Mouse (Mus musculus) thymus, adult 2 months (tissue): ENCODE results near the gene Gdap2. TPM values are rescaled to one million over a fixed set of nuclear protein-coding genes. Genes with fewer than 3 reads are reported as not detected.

ENCODE experiments used
- DNase-seq: peaks from one replicate; pipeline ENCODE4 v3.0.0; 2021
- H3K27ac ChIP-seq: fragments of 200-500 bp; 2 replicates; pipeline ENCODE4 v1.5.1; 2012; ENCODE audit warnings: low read length, control low read depth; ENCODE audit not compliant: control insufficient read depth, insufficient read depth
- H3K27me3 ChIP-seq: fragments of 200-500 bp; 2 replicates; pipeline ENCODE4 v1.6.1; 2012; ENCODE audit warnings: mild to moderate bottlenecking, low read length, moderate library complexity, mixed read lengths; ENCODE audit not compliant: control insufficient read depth, insufficient read depth
- H3K36me3 ChIP-seq: fragments of 200-500 bp; 2 replicates; pipeline ENCODE4 v1.6.1; 2012; ENCODE audit warnings: mild to moderate bottlenecking, low read length, moderate library complexity; ENCODE audit not compliant: control insufficient read depth, insufficient read depth
- H3K4me1 ChIP-seq: fragments of 200-500 bp; replicated peaks from 2 replicates; pipeline ENCODE4 v1.6.1; 2012; ENCODE audit warnings: low read length; ENCODE audit not compliant: control insufficient read depth, insufficient read depth
- H3K4me3 ChIP-seq: fragments of 200-500 bp; 2 replicates; pipeline ENCODE4 v1.5.1; 2012; ENCODE audit warnings: mild to moderate bottlenecking, low read length, control low read depth, moderate library complexity; ENCODE audit not compliant: control insufficient read depth, insufficient read depth
- CTCF ChIP-seq: fragments of 200-500 bp; IDR thresholded peaks from 2 replicates; pipeline ENCODE4 v1.5.1; 2012; ENCODE audit warnings: mild to moderate bottlenecking, control low read depth, low read length, moderate library complexity, borderline replicate concordance; ENCODE audit not compliant: control insufficient read depth, poor library complexity, insufficient read depth; ENCODE audit errors: extremely low read depth
- POLR2A ChIP-seq: fragments of 200-500 bp; IDR thresholded peaks from 2 replicates; pipeline ENCODE4 v1.6.1; 2012; ENCODE audit warnings: mild to moderate bottlenecking, low read length, control low read depth, moderate library complexity; ENCODE audit not compliant: control insufficient read depth, poor library complexity, insufficient read depth; ENCODE audit errors: extremely low read depth
- WGBS: fragments of 180-500 bp; shearing (Covaris S2); methylation state at CpG from one replicate; pipeline ENCODE4 v1.1.7; 2018; 5-methylcytosine and 5-hydroxymethylcytosine counted together
- polyA plus RNA-seq: library from polyadenylated mRNA; depleted of rRNA; stranded (reverse); fragments of >200 nt; gene quantifications from 2 replicates; pipeline ENCODE4 v1.2.3, GENCODE M21; 2012

Gene Gdap2
- polyA plus RNA-seq, 1 experiment: 19.6 TPM

GRCm38 (mm10) chr3:100201554-100201953, 39.4 kb downstream of the Gdap2 start:
- H3K27me3 ChIP-seq: no peaks in the 10 kb centered on the region
- H3K36me3 ChIP-seq: peaks cover 47% of the 10 kb centered on the region
- H3K4me3 ChIP-seq: no peak overlapping the region
- H3K4me1 ChIP-seq: no peaks in the 10 kb centered on the region
- WGBS: 94% methylated on average over 7 of the region's 7 CpGs
- TF ChIP-seq POLR2A: no peak
- no peak for TF ChIP-seq CTCF
- no peak for DNase-seq
- no peak overlapping the region for H3K27ac ChIP-seq

GRCm38 (mm10) chr3:100206973-100207372, 44.8 kb downstream of the Gdap2 start:
- H3K27me3 ChIP-seq: no peaks in the 10 kb centered on the region
- no peak overlapping the region for H3K27ac ChIP-seq
- WGBS: 81% methylated on average over 1 of the region's 1 CpGs
- H3K4me1 ChIP-seq: no peaks in the 10 kb centered on the region
- H3K36me3 ChIP-seq: peaks cover 31% of the 10 kb centered on the region
- H3K4me3 ChIP-seq: no peak overlapping the region
- TF ChIP-seq POLR2A (no peak), CTCF (no peak)
- DNase-seq: no peak

- DNase-seq: no peak
- no peaks in the 10 kb centered on the region for H3K4me1 ChIP-seq
- WGBS: 92% methylated on average over 5 of the region's 5 CpGs
- TF ChIP-seq CTCF: no peak
- H3K27ac ChIP-seq: no peak overlapping the region
- no peak overlapping the region for H3K4me3 ChIP-seq
- H3K27me3 ChIP-seq: no peaks in the 10 kb centered on the region
- H3K36me3 ChIP-seq: no peaks in the 10 kb centered on the region
These were observed 53.3 kb downstream of the Gdap2 start for GRCm38 (mm10) chr3:100215469-100215868.

GRCm38 (mm10) chr3:100225326-100225959, 63.3 kb downstream of the Gdap2 start:
- DNase-seq: no peak
- no peaks in the 10 kb centered on the region for H3K4me1 ChIP-seq
- H3K36me3 ChIP-seq: no peaks in the 10 kb centered on the region
- H3K4me3 ChIP-seq: no peak overlapping the region
- TF ChIP-seq CTCF (no peak), POLR2A (no peak)
- WGBS: 88% methylated on average over 12 of the region's 12 CpGs
- no peak overlapping the region for H3K27ac ChIP-seq
- H3K27me3 ChIP-seq: no peaks in the 10 kb centered on the region

GRCm38 (mm10) chr3:100227509-100227908, 65.3 kb downstream of the Gdap2 start:
- Histone ChIP-seq H3K27ac (no peak overlapping the region), H3K4me1 (no peaks in the 10 kb centered on the region), H3K36me3 (no peaks in the 10 kb centered on the region), H3K4me3 (no peak overlapping the region), H3K27me3 (no peaks in the 10 kb centered on the region)
- 51% methylated on average over 1 of the region's 1 CpGs for WGBS
- no peak for TF ChIP-seq CTCF
- no peak for TF ChIP-seq POLR2A
- no peak for DNase-seq

GRCm38 (mm10) chr3:100228981-100229380, 66.8 kb downstream of the Gdap2 start:
- no peak for DNase-seq
- 88% methylated on average over 3 of the region's 3 CpGs for WGBS
- H3K4me3 ChIP-seq: no peak overlapping the region
- TF ChIP-seq POLR2A (no peak), CTCF (no peak)
- H3K27ac ChIP-seq: no peak overlapping the region
- no peaks in the 10 kb centered on the region for H3K4me1 ChIP-seq
- no peaks in the 10 kb centered on the region for H3K36me3 ChIP-seq
- no peaks in the 10 kb centered on the region for H3K27me3 ChIP-seq
